Mouse (Mus musculus): ENCODE results near the gene Gm11127.
"Not testable (repeated sequence)": the region's sequence is repeated elsewhere in the genome, so short reads cannot be mapped to it uniquely, and the experiment has no call there.

Gene Gm11127

DNA sequence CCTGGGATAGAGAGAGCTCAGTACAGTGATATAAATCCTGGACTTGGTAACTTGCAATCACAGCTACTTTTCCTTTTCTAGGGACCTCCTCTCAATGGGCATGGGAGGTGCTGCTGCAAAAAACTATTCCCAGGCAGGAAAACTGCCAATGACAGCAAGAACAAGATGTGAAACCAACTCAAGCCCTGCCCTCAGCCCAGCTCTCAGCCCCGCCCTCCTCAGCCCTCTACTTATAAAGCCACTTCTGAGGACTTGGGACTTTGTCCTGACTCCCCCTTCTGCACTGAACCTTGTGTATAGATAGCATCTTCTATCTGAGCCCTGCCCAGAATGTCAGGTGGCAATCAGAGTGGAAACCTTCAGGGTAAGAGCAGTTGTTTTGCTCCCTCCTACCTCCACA is at the start of gene Gm11127:
Gm11127 (minus strand) TSS at position 10 of the 400 bp plus-strand sequence.
- DNase-seq, result not testable (repeated sequence)

DNA sequence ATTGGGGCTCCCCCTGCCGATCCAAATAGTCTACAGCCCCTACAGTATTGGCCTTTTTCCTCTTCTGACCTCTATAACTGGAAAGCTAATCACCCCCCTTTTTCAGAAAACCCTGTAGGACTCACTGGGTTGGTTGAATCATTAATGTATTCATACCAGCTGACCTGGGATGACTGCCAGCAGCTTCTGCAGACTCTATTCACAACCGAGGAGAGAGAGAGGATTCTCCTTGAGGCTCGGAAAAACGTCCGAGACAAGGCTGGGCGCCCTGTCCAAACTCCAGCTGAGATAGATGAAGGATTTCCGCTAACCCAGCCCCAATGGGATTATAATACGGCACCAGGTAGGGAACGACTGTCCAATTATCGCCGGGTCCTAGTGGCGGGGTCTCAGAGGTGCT is 43.9 kb upstream of the Gm11127 start:
- DNase-seq, result not testable (repeated sequence)

DNA sequence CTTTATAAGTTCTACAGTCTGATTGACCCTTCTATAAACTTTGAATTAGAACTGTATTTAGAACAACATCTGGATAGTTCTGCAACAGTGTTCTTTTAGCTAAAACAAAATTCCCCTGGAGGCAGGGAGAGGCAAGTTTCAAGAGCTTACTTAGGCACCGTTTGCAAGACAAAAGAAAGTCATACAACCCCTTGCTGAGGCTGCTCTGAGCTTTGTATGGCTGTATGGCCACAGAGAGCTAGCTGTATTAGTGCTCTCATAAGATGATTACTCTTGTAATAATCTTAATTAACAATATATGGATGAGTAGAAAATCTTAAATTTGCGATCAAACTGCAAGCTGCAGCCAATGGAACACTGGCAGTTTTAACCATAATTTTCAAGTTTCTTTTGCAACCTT is 41.4 kb upstream of the Gm11127 start:
- DNase-seq, result not testable (repeated sequence)

DNA sequence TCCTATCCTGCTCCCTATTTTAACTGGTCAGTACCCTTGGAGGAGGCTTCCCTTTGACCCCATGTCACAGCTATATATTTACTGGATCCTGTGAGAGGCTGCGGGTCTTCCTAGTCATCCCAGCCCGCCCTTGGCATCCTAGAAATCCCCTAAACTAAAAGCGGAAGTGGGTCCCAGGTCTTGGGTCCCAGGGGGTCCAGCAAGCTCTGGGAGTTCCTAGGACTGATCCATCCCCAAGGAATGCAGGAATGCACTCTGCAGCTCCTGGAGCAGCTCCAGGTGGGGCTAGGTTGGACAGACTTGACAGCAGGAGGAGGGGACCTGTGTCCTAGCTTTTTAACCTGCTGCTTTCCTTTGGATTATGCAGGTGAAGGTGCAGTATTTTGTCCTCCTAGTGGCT is 35.8 kb upstream of the Gm11127 start:
- DNase-seq, result no peak

DNA sequence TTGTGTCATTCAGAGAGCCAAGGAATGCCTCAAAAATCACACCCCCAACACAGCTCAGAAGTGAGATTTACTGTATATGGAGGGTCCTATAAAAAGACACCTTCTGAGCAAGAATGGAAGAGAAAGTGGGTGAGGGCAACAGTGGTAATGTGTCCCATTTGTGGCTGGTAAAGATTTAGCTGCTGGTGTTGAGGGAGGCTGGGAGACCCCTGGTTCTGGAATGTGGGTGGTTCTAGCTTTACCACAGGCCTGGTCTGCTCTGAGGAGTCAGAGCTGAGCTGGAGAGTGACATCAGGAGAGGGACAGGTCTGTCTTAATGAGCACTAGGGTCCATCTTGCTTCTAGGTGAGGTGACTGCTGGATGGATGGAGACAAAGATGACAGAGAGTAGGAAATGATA is 34.3 kb upstream of the Gm11127 start:
- DNase-seq, result not testable (repeated sequence)

DNA sequence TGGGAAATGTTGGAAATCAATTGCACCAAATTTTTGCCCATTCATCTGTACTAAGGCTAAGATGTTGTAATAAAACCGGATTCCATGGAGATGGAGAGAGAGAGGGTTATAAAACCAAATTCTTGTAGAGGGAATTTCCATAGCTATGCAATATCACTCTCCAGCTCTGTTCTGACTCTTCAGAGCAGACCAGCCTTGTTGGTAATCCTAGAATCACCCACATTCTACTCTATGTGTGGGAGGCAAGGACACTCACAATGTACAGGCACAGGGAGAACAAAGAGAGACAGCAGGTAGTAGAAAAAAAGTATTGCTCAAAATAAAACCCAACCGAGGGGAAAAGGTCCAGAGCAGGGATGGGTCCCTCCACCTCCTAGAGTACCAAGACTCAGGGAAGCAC is 33.8 kb upstream of the Gm11127 start:
- DNase-seq, result not testable (repeated sequence)

DNA sequence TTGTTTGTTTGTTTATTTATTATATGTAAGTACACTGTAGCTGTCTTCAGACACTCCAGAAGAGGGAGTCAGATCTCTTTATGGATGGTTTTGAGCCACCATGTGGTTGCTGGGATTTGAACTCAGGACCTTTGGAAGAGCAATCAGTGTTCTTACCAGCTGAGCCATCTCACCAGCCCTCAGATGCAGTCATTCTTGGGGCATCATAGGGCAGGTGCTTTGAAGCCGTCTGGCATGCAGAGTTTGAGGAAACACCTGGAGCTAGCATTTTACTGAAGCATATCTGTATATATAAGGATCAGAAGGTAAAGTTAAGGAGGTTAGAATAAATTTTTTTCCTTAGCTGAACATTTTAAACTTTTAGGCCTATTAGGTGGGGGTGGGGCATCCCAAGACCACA is 27.8 kb upstream of the Gm11127 start:
- DNase-seq, result not testable (repeated sequence)

DNA sequence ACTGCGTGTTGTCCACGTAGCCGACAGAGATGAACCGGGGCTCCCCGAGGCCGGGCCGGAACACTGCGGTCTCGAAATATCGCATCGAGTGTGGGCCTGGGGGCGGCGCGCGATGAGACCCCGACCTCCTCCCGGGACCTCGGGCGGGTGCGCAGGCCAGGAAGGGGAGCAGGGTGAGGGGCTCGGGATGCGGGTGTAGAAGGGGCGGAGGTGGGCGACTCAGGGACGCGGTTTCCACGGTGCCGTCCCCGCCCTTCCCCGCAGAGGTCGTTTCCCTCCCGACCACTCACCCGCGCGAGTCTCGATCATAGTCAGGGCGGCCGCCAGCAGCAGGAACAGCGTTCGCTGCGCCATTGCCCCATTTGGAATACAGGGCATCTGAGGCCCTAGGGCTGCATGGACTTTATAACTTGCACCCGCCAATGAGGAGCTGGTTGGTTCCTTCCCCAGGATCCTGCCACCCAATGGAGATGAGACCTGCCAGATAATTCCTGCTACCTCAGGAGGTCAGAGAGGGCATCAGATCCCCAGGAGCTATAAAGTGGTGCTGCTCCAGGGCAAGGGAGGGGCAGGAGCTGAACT is 25.8 kb upstream of the Gm11127 start:
- no peak for DNase-seq

DNA sequence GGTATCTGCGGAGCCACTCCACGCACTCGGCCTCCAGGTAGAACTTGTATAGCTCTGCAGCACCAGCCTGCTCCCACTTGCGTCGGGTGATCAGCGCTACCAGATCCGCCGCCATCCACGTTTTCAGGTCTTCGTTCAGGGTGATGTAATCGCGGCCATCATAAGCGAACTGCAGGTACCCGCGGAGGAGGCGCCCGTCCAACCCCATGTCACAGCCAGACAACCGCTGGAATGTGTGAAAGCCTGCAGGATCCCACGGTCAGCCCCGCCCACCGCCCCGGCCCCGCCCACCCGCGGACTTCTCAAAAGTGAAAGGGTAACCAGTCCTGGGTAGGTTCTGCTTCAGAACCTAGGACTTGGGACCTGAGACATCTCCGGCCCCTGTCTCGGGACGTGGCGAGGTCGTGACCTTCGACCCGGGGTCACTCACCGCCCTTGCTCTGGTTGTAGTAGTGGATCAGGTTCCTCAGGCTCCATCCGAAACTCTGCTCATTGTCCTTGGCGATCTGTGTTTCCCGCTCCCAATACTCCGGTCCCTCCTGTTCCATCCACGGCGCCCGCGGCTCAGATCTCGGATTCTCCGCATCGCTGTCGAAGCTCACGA is 25.2 kb upstream of the Gm11127 start:
- DNase-seq, result no peak

DNA sequence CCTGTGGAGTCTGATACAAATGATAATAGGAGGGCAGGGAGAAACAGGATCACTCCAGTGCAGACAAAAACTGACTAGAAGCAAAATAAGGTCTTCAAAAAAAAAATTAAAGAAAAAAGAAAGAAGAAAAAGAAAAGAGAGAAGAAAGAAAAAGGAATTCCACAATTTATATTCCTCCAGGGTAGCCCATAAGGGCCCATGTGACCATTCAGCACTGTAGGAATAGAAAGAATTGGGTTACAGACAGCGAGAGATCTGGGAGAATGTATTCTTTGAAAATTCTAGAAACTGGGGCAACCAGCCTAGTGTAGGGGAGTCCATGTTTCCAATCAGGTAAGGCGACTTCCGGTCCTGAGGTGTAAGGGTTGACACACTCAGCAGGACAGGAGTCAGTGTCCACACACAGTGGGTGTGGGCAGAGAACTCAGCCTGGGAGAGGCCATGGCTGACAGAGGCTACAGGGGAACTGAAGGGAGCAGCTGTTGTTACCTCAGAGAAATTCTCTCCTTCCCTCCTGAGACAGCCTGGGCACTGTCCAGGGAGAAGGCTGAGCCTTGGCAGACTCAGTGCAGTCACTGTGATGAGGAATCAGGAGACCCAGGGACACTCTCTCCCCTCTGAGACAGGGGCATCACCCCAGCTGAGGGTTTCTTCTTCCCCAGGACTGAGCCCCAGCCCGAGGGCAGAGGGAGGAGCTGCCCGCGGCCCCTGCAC is 24.5 kb upstream of the Gm11127 start:
- DNase-seq, result not testable (repeated sequence)

DNA sequence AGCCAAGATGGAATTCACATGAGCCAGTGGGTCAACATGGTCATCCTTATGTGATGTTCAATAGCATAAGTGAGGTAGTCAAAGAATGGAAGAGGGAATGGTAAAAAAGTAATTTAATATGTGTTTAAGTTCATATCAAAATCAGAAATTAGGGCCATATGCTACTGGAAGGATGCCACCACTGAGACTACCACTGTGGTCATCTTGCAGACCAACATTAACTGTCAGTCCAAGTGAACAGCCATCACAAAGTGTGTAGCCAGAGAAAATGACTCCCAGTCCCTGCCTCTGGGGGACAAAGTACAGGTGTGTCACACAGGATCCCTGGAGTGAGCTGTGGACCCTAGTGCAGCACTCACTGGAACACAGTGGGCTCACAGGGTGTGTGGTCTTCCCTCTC is 23.7 kb upstream of the Gm11127 start:
- DNase-seq, result not testable (repeated sequence)

DNA sequence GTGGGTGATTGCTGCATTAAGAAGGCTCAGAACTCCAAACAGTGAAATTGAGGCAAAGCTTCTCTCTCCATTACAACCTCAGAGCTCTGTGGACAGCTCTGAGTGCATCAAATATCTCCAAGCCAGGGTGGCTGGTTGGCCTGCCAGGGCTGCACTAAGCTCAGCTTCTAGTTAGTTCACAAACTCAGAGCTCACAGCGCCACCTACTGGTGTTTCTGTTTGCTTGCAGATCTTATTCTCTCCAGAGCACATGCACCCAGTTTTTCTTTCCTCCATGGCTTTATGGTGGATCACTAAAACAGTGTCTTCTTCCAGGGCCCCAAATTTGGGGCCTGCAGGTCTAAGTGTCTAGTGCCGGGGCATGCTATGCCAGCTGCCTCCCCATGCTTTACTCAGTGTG is 2.7 kb upstream of the Gm11127 start:
- DNase-seq, result peak; percentile 49

DNA sequence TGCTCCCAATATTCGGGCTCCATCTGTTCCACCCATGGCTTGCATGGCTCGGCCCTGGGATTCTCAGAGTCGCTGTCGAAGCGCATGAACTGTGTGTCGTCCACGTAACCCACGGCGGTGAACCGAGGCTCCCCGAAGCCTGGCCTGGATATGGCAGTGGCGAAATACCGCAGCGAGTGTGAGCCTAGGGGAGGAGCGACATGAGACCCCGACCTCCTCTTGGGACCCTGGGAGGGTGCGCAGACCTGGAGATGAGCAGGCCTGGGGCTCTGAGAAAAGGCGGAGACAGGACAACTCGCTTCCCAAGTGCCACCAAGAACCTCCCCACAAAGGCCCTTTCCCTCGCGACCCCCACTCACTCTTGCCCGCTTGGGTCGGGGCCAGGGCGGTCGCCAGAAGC is 244 bp downstream of the Gm11127 start:
- DNase-seq, result not testable (repeated sequence)

DNA sequence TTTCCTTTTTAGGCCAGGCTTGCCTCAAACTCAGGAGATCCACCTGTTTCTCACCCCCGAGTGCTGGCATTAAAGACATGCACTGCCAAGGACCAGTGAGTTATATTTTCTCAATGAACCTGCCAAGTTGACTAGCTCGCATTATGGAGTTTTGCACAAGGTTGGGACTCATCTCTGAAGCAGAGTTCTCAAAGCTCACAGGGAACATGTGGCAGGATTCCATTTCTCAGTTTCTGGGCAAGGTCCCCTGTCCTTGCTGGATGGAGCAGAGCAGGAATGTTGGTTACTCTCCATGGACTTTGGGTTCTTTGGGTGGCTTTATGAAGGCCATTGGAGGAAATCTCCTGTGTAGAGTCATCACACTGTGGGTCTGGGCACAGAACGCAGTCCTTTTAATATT is 14.9 kb downstream of the Gm11127 start:
- DNase-seq, result no peak

DNA sequence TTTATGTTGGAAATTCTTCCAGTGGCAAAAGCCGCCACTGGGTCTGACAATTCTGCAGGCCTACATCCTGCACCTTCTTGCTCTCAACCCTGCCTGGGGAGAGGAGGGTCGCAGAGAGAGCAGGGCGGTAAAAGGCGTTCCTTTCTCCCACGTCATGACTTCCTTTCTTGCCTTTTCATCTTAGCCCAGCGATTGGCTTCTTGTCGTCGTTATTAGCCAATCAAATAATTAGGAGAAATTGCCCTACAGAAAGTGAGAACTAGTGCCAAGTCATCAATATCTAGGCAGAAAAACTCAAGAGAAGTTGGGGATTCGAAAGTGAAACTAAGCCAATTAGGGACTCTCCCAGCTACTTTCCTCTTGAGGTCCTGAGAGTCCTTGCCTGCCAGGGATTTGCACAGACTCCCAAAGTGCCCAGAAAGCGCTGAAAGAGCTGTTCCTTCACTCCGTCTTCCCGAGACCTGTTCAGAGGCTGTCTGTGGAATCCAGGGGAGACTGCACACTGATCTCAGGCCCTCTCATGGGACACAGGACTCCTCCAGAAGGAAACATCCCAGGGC is 15.5 kb downstream of the Gm11127 start, which contains the start of the genes H2-T22 and Gm6034:
H2-T22 (minus strand) TSS at position 138 of the 560 bp plus-strand sequence.
Gm6034 (plus strand) TSS at position 352 of the 560 bp plus-strand sequence.
- DNase-seq, result peak; percentile 72

DNA sequence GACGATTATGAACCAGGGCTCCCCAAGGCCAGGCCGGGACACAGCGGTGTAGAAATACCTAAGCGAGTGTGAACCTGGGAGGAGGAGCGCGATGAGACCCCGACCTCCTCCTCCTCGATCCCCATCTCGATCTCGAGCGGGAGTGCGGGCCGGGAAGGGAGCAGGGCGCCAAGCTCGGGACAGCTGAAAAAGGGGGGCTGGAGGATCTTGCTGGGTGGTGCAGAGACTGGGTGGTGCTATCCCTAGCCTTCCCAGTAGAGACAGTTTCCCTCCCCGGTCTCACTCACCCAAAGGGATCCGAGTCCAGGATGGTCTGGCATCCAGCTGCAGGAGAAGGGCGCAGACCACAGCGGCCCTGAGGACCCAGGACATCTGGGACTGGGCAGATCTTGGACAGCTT is 16.1 kb downstream of the Gm11127 start:
- DNase-seq, result not testable (repeated sequence)

DNA sequence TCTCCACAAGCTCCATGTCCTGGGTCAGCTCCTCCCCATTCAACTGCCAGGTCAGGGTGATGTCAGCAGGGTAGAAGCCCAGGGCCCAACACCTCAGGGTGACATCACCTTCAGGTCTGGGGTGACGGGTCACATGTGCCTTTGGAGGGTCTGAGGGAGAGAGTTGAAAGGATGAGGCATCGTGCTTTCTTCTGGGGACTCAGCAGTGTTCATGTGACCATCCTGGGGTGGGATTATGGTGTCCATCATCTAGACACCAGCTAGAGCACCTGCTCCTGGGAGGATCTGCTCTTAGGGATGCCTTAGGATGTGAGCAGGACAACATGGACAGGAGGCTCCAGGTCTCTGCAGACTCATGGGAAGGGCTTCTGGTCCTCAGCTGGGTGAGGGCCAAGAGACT is 17.6 kb downstream of the Gm11127 start:
- not testable (repeated sequence) for DNase-seq

DNA sequence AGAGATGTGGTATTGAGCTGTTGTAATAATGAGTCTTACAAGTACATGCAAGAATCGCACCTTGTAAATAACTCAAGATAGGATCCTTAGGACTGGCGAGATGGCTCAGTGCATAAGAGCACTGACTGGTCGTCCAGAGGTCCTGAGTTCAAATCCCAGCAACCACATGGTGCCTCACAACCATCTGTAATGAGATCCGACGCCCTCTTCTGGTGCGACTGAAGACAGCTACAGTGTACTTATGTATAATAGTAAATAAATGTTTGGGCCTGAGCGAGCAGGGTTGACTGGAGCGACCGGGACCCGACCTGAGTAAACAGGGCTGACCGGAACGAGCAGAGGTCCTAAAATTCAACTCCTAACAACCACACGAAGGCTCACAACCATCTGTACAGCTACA is 22.0 kb downstream of the Gm11127 start:
- DNase-seq, result not testable (repeated sequence)

DNA sequence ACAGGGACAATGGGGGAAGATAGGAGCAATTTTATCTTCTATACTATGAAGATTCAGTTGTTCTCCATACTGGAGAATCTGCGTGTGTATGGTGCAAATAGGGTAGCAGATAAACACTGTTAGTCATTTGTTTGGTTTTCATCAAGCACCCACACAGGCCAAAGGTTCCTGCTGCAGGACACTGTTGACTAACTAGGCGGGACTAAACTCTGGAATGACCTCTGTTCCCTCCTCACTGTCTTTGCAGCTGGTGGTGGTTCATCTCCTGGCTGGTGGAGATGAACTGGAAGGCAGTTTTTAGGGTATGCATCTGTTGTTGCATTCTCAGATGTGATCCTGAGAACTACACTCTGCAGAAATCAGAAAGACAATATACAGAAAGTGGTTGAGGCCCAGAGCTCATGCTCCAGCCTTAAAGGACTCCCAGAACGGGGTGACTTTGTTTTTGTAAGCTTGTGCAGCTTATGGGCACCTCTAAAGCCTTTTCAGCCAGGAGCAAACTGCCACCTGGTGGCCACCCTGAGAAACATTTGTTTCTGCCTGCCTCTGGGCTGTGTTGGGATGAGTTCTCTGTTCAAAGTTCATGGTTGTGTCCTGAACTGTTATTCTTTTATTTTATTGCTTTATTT is 23.0 kb downstream of the Gm11127 start:
- DNase-seq, result peak; percentile 51

DNA sequence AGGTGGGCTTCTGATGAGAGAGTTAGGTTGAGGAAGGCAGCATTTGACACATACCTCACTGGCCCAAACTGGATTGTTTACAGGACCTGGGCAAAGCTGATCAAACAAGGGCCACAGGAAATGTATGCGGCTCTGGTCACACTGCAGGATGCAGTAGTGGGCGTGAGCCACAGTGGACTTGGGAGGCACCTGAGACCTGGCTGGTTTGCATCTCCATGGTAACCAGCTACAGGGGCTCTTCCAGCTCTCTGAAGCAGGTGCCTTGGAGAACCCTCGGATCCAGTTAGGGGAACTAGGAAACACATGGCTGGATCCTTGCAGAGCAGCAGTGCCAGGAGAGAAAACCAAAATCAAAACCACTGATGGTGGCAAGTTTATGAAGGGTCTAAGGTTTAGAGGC is 23.6 kb downstream of the Gm11127 start:
- DNase-seq, result not testable (repeated sequence)

DNA sequence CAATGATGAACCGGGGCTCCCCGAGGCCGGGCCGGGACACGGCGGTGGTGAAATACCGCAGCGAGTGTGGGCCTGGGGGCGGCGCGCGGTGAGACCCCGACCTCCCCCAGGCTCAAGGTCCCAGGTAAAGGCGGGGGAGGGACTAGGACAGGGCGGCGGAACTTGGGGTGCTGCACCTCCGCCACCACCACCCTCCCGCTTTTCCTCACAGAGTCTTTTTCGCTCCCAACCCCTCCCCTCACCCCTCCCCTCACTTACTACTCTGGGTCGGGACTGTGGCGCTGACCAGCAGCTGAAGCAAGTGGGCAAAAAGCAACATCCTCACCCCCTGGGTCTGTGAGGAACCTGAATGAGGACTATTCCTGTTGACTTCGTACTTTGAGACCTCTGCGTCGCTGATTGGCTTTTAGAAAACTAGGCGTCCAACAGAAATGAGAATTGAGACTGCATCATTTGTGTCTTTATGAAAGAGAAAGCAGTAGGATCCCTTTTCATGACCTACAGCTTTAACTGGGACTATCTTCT is 25.8 kb downstream of the Gm11127 start, which contains the start of gene H2-T23:
H2-T23 (minus strand) TSS at position 505 of the 525 bp plus-strand sequence.
- DNase-seq, result not testable (repeated sequence)

DNA sequence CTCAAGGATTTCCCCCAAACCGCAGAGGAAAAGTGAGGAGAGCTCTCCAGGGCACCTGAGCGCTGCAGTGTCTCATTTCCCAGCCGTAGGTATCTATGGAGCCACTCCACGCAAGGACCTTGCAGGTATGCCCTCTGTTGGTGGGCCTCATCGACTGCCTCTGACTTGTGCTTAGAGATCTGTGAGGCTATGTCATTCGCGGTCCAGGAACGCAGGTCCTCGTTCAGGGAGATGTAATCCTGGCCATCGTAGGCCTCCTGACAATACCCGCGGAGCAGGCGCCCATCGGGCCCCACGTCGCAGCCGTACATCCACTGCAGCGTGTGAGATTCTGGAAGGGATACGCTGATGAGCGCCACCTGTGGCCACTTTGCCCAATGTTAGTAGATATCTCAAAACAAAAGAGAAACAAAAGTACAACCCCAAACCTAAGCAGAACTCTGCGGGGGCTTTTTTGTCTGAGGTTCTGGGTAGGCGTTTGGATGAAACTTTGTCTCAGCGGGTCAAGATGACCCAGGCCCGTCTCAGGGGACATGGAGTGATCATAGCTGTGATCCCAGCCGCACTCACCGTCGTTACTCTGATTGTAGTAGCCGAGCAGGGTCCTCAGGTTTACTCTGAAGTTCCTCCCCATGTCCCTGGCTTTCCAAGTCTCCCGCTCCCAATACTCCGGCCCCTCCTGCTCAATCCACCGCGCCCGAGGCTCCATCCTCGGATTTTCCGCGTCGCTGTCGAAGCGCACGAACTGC is 26.4 kb downstream of the Gm11127 start:
- not testable (repeated sequence) for DNase-seq

Data from cerebellum, adult 11-12 months (tissue).